Mouse (Mus musculus) lung, postnatal 0 days (tissue): ENCODE measurements around the gene Idh2.

Source experiments
- CTCF ChIP-seq: IDR thresholded peaks from 2 replicates; pipeline ENCODE4 v1.5.1; 2016; ENCODE audit warnings: antibody characterized with exemption, mild to moderate bottlenecking
- EP300 ChIP-seq: IDR thresholded peaks from 2 replicates; pipeline ENCODE4 v1.6.1; 2016; ENCODE audit warnings: antibody characterized with exemption, mild to moderate bottlenecking, control low read depth

DNA sequence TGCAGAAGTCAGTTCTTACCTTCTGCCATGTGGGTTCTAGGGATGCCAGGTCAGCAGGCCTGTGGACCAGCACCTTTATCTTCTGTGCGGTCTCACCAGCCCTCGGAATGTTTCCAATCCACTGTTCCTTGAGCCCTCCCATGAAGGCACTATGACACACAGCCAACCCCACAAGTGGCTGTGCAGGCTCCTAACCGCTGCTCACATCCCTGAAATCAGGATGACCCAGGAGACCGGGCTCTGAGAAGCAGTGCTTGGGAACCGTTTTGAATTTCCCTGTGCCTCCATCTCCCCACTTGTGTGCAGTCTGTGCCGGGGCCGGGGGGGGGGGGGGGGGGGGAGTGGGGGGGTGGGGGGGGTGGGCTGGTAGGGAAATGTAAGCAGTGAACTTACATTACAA lies 46.9 kb downstream of the Idh2 start:
- no peak for TF ChIP-seq CTCF
- TF ChIP-seq EP300, result no peak
